Mouse (Mus musculus) midbrain, embryonic 10.5 days (tissue): Measurements from ENCODE around the gene Mapre3. TPM values are rescaled to one million over a fixed set of nuclear protein-coding genes. Genes with fewer than 3 reads are reported as not detected.

Experiments used
- DNase-seq: peaks from one replicate; pipeline ENCODE4 v3.0.0-alpha.2; 2017; ENCODE audit warnings: low spot score
- H3K27ac ChIP-seq: fragments of 300-500 bp; sonication (generic); replicated peaks from 2 replicates; pipeline ENCODE4 v1.5.1; 2016; ENCODE audit warnings: mild to moderate bottlenecking
- H3K27me3 ChIP-seq: fragments of 300-500 bp; sonication (generic); 2 replicates; pipeline ENCODE4 v1.6.1; 2016; ENCODE audit warnings: low read depth, mild to moderate bottlenecking; ENCODE audit not compliant: poor library complexity, severe bottlenecking
- H3K36me3 ChIP-seq: fragments of 300-500 bp; sonication (generic); 2 replicates; pipeline ENCODE4 v1.6.1; 2016; ENCODE audit warnings: mild to moderate bottlenecking, moderate library complexity
- H3K4me1 ChIP-seq: fragments of 300-500 bp; sonication (generic); 2 replicates; pipeline ENCODE4 v1.6.1; 2016
- H3K4me3 ChIP-seq: fragments of 300-500 bp; sonication (generic); 2 replicates; pipeline ENCODE4 v1.5.1; 2016; ENCODE audit warnings: mild to moderate bottlenecking, moderate library complexity
- H3K9me3 ChIP-seq: fragments of 300-500 bp; sonication (generic); replicated peaks from 2 replicates; pipeline ENCODE4 v1.6.1; 2016; ENCODE audit warnings: mild to moderate bottlenecking
- WGBS: fragments of 180-500 bp; shearing (Covaris S2); methylation state at CpG from one replicate; pipeline ENCODE4 v1.1.7; 2016; 5-methylcytosine and 5-hydroxymethylcytosine counted together
- polyA plus RNA-seq: library from polyadenylated mRNA; unstranded; fragments of >200 nt; fragmentation: Nextera tagmentation; extraction: Ambion mirVana; gene quantifications from 2 replicates; pipeline ENCODE4 v1.2.1, GENCODE M21; 2016

Mapre3 gene
- polyA plus RNA-seq, 1 experiment from 2014 or later = 22.9 TPM

- DNase-seq = no peak
- H3K9me3 ChIP-seq = peaks cover 10% of the 10 kb centered on the region
- no peak overlapping the region for H3K4me3 ChIP-seq
- peaks cover 28% of the 10 kb centered on the region for H3K36me3 ChIP-seq
- no peaks in the 10 kb centered on the region for H3K27me3 ChIP-seq
- H3K27ac ChIP-seq = no peak overlapping the region
- 88% methylated on average over 3 of the region's 3 CpGs for WGBS
- H3K4me1 ChIP-seq = no peaks in the 10 kb centered on the region
These were observed 19.0 kb downstream of the Mapre3 start for GRCm38 (mm10) chr5:30833416-30833815.

GRCm38 (mm10) chr5:30839731-30840130 lies 25.3 kb downstream of the Mapre3 start:
- WGBS = 84% methylated on average over 2 of the region's 2 CpGs
- no peak overlapping the region for H3K27ac ChIP-seq
- no peaks in the 10 kb centered on the region for H3K4me1 ChIP-seq
- H3K9me3 ChIP-seq = peaks cover 10% of the 10 kb centered on the region
- no peaks in the 10 kb centered on the region for H3K27me3 ChIP-seq
- no peak for DNase-seq
- no peak overlapping the region for H3K4me3 ChIP-seq
- H3K36me3 ChIP-seq = peaks cover 28% of the 10 kb centered on the region

- no peaks in the 10 kb centered on the region for H3K4me1 ChIP-seq
- no peak for DNase-seq
These were observed 27.5 kb downstream of the Mapre3 start for GRCm38 (mm10) chr5:30841896-30842295.

GRCm38 (mm10) chr5:30849891-30850555 lies 35.6 kb downstream of the Mapre3 start:
- 74% methylated on average over 6 of the region's 6 CpGs for WGBS

More at GRCm38 (mm10) chr5:30841896-30842295, 27.5 kb downstream of the Mapre3 start:
- no peaks in the 10 kb centered on the region for H3K27me3 ChIP-seq
- peaks cover 13% of the 10 kb centered on the region for H3K36me3 ChIP-seq
- H3K4me3 ChIP-seq = no peak overlapping the region
- peaks cover 6% of the 10 kb centered on the region for H3K9me3 ChIP-seq
- 53% methylated on average over 3 of the region's 3 CpGs for WGBS
- H3K27ac ChIP-seq = no peak overlapping the region

GRCm38 (mm10) chr5:30850556-30850925 lies 36.1 kb downstream of the Mapre3 start:
- no peak overlapping the region for H3K4me3 ChIP-seq
- H3K4me1 ChIP-seq = peaks cover 9% of the 10 kb centered on the region
- no peaks in the 10 kb centered on the region for H3K36me3 ChIP-seq
- no peaks in the 10 kb centered on the region for H3K9me3 ChIP-seq
- H3K27me3 ChIP-seq = no peaks in the 10 kb centered on the region
- H3K27ac ChIP-seq = peak overlapping the region; percentile 33; the same call in 1 of the 2 replicates
- DNase-seq = no peak
- WGBS = 76% methylated on average over 2 of the region's 2 CpGs

More at GRCm38 (mm10) chr5:30849891-30850555, 35.6 kb downstream of the Mapre3 start:
- peaks cover 9% of the 10 kb centered on the region for H3K4me1 ChIP-seq
- H3K9me3 ChIP-seq = no peaks in the 10 kb centered on the region
- H3K27ac ChIP-seq = peak overlapping the region; percentile 33; the same call in 1 of the 2 replicates
- no peak overlapping the region for H3K4me3 ChIP-seq
- H3K36me3 ChIP-seq = no peaks in the 10 kb centered on the region
- DNase-seq = no peak
- H3K27me3 ChIP-seq = no peaks in the 10 kb centered on the region

- Histone ChIP-seq H3K36me3 (no peaks in the 10 kb centered on the region), H3K4me1 (peaks cover 9% of the 10 kb centered on the region), H3K27ac (peak overlapping the region; percentile 57; the same call in 1 of the 2 replicates), H3K9me3 (no peaks in the 10 kb centered on the region), H3K27me3 (no peaks in the 10 kb centered on the region), H3K4me3 (no peak overlapping the region)
- WGBS = 96% methylated on average over 4 of the region's 4 CpGs
- DNase-seq = no peak
These were observed 39.1 kb downstream of the Mapre3 start for GRCm38 (mm10) chr5:30853522-30853921.

GRCm38 (mm10) chr5:30855674-30856073 lies 41.2 kb downstream of the Mapre3 start:
- 64% methylated on average over 3 of the region's 3 CpGs for WGBS
- Histone ChIP-seq H3K27ac (no peak overlapping the region), H3K9me3 (0 out of 2 replicates have a peak, but pooled peaks cover 6% of the 10 kb centered on the region), H3K27me3 (no peaks in the 10 kb centered on the region), H3K4me3 (no peak overlapping the region), H3K36me3 (no peaks in the 10 kb centered on the region), H3K4me1 (peaks cover 2% of the 10 kb centered on the region)
- DNase-seq = no peak

GRCm38 (mm10) chr5:30856124-30856523 lies 41.7 kb downstream of the Mapre3 start:
- 84% methylated on average over 2 of the region's 2 CpGs for WGBS
- H3K4me3 ChIP-seq = no peak overlapping the region
- H3K4me1 ChIP-seq = no peaks in the 10 kb centered on the region
- H3K27me3 ChIP-seq = no peaks in the 10 kb centered on the region
- H3K9me3 ChIP-seq = 0 out of 2 replicates have a peak, but pooled peaks cover 6% of the 10 kb centered on the region
- no peak overlapping the region for H3K27ac ChIP-seq
- no peaks in the 10 kb centered on the region for H3K36me3 ChIP-seq
- DNase-seq = no peak

- WGBS = 44% methylated on average over 4 of the region's 4 CpGs
- Histone ChIP-seq H3K27me3 (no peaks in the 10 kb centered on the region), H3K9me3 (0 out of 2 replicates have a peak, but pooled peaks cover 6% of the 10 kb centered on the region), H3K36me3 (peaks cover 51% of the 10 kb centered on the region), H3K27ac (0 out of 2 replicates have a peak overlapping the region, but pooled peaks have one; percentile 33), H3K4me3 (no peak overlapping the region), H3K4me1 (0 out of 2 replicates have a peak, but pooled peaks cover under 1% of the 10 kb centered on the region)
- DNase-seq = no peak
These were observed 49.4 kb downstream of the Mapre3 start for GRCm38 (mm10) chr5:30863852-30864251.

- Histone ChIP-seq H3K27ac (no peak overlapping the region), H3K4me3 (no peak overlapping the region), H3K9me3 (0 out of 2 replicates have a peak, but pooled peaks cover 6% of the 10 kb centered on the region), H3K36me3 (peaks cover 51% of the 10 kb centered on the region), H3K4me1 (peaks cover 6% of the 10 kb centered on the region; the same call in 1 of the 2 replicates), H3K27me3 (no peaks in the 10 kb centered on the region)
- WGBS = 47% methylated on average over 15 of the region's 15 CpGs
- DNase-seq = no peak
These were observed 49.9 kb downstream of the Mapre3 start for GRCm38 (mm10) chr5:30864322-30864721.

GRCm38 (mm10) chr5:30866871-30867270 lies 52.4 kb downstream of the Mapre3 start:
- peaks cover 63% of the 10 kb centered on the region for H3K36me3 ChIP-seq
- WGBS = 90% methylated on average over 3 of the region's 3 CpGs

GRCm38 (mm10) chr5:30867712-30868111 lies 53.3 kb downstream of the Mapre3 start, which contains the start of gene Tmem214:
TSS of gene Tmem214 (plus strand) at chr5:30868012.
- H3K36me3 ChIP-seq = peaks cover 64% of the 10 kb centered on the region
- no peak for DNase-seq
- H3K27ac ChIP-seq = peak within 1 kb of the TSS; percentile 90
- peaks cover 21% of the 10 kb centered on the region for H3K4me1 ChIP-seq
- H3K4me3 ChIP-seq = peak within 1 kb of the TSS; percentile 86
- no peaks in the 10 kb centered on the region for H3K9me3 ChIP-seq
- WGBS = 89% methylated on average over 3 of the region's 3 CpGs
- no peaks in the 10 kb centered on the region for H3K27me3 ChIP-seq

More at GRCm38 (mm10) chr5:30866871-30867270, 52.4 kb downstream of the Mapre3 start:
- DNase-seq = no peak
- no peaks in the 10 kb centered on the region for H3K9me3 ChIP-seq
- H3K4me1 ChIP-seq = peaks cover 21% of the 10 kb centered on the region
- H3K27ac ChIP-seq = no peak overlapping the region
- no peaks in the 10 kb centered on the region for H3K27me3 ChIP-seq
- H3K4me3 ChIP-seq = no peak overlapping the region

GRCm38 (mm10) chr5:30868981-30869380 lies 54.5 kb downstream of the Mapre3 start:
- H3K4me1 ChIP-seq = peaks cover 21% of the 10 kb centered on the region
- peak; percentile 45 for DNase-seq
- no peaks in the 10 kb centered on the region for H3K27me3 ChIP-seq
- no peaks in the 10 kb centered on the region for H3K9me3 ChIP-seq
- WGBS = 24% methylated on average over 9 of the region's 9 CpGs
- peaks cover 69% of the 10 kb centered on the region for H3K36me3 ChIP-seq
- peak overlapping the region; percentile 86 for H3K4me3 ChIP-seq
- peak overlapping the region; percentile 90 for H3K27ac ChIP-seq
